Mouse (Mus musculus): Measurements from ENCODE around the gene Angptl1.

GRCm38 (mm10) chr1:156870616-156871015 lies 32.3 kb downstream of the Angptl1 start:
- TF ChIP-seq CTCF (IDR thresholded peaks at IDR 0.05; ENCODE audit: control insufficient read depth, insufficient read depth, low read length), result no peak
- no peak for TF ChIP-seq POLR2A (IDR thresholded peaks at IDR 0.05; ENCODE audit: borderline replicate concordance, control insufficient read depth, low read depth, low read length)
